Mouse (Mus musculus) v-Abl transformed pro-B cells (cell line): ENCODE results near the gene Ide.

ENCODE experiments used
- in situ Hi-C, 2 experiments: fragments of 400-800 bp; cut with MboI; formaldehyde crosslinking; loops; one replicate each; pipeline ENCODE4 v1.15.1; 2025; ENCODE audit not compliant: unreplicated experiment in 2 of 2

The Ide gene

DNA sequence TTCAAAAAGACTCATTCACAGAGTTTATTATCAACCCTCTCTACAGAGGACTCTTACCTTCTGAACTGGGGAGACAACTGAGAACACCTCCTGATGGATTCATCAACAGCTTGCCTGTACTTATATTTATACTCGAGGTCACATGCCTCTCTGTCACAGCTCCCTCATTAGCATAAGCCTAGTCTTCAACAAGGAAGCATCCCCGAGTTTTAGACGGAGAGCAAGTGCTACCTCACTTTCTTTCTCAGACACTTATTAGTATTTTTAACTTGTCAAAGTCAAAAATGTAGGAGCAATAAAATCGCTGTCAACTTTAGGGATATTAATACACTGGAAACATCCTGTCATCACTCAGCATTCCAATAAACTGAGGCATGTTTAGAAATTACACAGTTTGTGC is at the start of gene Ide:
Gene Ide (minus strand): TSS at position 101 of the 400 bp plus-strand sequence.
- in situ Hi-C loops: no loop called here

DNA sequence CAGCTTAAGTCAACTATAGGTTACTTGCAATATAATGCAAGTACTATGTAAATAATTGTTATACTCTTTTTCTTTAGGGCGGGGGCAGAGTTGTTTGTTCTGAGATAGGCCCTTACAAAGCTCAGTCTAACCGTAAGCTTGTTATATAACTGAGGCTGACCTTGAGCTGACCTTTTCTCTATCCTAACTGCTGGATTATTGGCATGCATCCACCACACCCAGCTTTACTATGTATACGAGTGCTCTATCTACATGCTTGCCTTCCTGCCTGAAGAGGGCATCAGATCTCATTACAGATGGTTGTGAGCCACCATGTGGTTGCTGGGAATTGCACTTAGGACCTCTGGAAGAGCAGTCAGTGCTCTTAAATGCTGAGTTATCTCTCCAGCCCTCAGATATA is 48.5 kb upstream of the Ide start:
- in situ Hi-C loops: no loop called here

DNA sequence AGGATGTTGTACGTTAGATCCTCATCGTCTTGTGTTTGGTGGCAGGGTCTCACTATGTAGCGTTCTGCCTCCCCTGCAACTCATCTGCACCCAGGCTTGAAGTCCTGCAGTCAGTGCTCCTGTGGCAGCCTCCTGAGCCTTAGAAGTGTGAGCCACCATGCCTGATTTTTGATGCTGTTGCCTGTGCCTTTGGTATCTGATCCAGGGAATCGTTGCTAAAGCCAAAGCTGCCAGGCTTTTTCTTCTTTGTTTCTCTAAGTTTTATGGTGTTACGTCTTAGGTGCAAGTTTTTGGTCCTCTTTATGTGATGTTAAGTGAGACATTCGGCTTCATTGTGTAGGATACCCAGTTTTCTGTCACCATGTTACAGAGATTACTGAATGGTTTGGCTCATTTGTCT is 41.2 kb upstream of the Ide start:
- in situ Hi-C loops: no loop called here

DNA sequence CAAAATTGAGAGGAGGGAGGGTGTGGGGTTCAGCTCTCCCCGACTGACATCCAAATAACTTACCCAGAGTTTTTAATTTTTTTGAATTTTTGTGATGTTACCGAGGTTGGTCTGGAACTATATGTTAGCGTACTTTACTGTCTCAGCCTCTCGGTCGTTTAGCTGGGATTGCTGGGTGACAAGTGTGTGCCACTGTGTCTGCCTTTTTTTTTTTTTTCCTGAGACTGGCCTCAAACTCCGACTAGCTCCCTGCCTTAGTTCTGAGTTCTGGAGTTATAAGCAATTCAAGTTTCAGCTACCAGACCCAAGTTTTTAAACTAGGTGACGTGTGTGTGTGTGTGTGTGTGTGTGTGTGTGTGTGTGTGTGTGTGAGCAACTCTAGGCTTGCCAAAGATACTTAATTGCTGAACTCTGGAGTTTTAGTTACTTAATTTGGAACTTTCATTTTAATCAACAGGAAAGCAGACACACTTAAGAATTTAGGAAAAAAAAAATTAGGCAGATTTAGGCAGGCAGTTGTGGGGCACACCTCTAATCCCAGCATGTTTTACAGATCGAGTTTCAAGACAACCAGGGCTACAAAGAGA is 39.8 kb upstream of the Ide start:
- in situ Hi-C loops: no loop called here

DNA sequence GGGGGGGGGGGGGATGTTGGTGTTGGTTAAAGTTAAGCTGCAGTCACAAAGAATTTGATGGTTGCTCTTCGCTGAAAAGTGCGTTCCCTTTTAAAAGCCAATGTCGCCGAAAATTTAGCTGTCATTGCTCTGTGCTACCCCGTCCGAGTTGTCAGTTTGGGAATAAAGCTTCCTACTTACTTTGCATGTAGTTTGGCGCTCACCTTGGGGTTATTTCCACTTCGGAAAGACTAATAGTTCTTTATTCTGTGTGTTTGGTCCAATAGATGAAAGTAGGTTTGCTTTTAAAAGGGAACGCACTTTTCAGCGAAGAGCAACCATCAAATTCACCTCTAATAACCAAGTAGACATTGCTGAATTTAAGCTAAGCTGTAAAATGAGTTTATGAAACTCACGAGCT is 39.2 kb upstream of the Ide start:
- in situ Hi-C loops: no loop called here

DNA sequence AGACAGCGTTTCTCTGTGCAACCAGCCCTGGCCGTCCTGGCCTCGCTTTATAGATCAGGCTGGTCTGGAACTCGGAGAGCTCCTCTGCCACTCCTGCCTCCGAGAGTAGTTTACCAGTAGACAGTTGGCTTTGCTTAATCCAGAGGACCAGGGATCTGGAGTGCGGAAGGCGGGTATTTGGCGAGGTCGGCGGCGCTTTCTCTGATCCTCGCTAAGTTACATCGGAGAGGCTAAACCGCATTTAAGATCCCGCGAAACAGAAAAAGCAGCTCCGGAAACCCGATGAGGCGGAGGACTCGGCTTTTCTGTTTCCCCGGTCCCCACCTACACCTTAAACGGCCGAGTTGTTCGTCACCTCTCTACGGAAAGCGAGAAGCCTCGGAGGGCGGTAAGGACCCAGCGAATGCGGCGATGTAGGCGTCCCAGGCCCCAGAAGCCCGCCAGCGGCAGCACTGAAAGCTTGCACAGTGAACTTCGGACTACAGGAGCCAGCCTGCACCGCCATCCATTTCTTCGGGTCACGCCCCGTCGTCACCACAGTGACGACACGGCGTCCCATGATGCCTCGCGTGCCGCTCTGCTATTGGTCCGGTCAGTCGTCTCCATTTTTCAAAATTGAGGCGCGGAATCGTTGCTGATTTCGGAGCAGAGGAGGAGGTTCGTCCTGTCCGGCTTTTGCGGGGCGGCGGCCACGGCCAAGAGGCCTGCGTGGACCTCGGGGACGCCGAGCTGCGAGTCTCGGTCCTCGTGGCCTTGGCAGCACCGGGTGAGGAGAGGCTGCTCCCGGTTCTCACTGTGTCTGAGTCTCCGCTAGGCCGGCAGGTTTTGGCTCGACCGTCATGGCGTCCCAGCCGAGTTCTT is 38.3 kb upstream of the Ide start, which contains the start of gene Kif11:
Gene Kif11 (plus strand): TSS at position 649 of the 861 bp plus-strand sequence.
- in situ Hi-C loops: no loop called here

DNA sequence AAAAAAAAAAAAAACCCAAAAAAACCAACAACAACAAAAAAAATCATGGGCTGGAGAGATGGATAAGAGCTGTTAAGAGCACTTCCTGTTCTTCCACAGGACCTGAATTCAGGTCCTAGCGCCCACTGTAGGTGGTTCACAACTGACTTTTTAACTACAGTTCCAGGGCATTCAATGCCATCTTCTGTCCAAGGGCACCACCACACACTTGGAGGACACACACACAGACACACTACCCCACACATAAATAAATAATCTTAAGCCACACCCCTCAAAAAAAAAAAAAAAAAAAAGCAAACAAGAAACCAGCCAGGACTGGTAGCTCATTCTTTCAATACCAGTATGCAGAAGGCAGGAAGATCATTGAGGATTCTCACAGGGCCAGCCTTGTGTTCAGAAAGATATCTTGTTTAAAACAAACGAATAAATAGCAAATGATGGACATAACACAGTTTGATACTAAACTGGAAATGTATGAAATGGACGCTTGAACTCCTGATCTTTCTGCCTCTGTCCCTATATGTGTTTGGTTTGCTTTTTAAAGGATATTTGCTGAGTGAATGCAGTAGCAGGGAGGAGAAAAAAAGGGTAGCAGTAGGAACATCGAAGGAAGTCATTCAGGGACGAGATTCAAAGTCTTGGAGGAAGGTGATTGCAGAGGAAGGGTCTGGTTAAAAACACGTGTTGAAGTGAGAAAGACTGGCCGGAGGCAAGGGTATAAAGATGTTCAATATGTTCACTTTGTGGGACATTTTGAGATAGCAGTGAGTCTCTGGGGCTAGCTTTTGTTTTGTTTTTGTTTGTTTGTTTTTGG is 37.5 kb upstream of the Ide start:
- in situ Hi-C loops: no loop called here

DNA sequence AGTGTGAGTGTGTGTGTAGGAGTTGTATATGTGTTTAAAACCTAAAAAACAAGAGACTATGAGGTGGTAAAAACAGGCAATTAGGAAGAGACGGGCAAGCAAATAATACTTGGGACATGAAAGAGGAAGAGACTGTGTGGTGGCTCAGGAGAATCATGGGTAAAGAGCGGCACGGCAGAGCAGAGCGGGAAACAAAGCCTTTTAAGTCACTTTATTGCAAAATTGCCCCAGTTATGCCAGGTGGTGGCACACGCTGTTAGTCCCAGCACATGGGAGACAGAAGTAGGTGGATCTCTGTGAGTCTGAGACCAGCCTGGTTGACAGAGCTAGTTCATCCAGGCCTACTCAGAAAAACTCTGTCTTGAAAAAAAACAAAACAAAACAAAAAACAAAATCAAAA is 32.7 kb upstream of the Ide start:
- in situ Hi-C loops: no loop called here

DNA sequence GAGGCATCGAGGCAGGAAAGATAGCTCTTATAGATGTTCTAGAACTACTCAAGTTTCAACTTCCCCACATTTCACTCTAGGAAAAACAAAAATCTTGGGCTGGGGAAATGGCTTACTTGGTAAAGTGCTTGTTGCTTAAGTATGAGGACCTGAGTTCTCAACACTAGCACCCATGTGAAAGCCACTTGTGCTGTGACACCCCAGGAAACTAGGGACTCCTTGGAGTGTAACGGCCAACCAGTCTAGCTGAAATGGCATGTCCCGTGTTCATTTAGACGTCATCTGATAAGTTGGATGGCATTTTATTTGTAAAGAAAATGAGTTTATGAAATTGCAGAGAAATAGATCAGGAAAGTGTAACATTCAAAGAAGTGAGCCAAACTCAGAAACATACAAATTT is 32.3 kb upstream of the Ide start:
- in situ Hi-C loops: no loop called here

DNA sequence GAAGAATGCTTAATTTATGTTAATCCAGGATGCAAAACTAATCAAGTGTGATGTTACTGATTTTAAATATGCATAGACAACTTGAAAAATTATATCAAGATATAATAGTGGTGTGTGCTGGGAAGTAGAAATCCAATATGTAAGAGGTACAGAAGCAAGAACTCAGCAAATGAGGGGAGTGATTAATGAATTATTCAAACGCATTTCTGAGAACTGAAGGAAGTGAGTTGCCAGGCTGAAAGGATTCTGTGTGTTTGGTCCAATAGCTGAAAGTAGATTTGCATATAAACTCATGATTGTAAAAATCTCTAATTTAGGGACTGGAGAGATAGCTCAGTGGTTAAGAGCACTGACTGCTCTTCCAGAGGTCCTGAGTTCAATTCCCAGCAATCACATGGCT is 31.3 kb upstream of the Ide start:
- in situ Hi-C loops: no loop called here

DNA sequence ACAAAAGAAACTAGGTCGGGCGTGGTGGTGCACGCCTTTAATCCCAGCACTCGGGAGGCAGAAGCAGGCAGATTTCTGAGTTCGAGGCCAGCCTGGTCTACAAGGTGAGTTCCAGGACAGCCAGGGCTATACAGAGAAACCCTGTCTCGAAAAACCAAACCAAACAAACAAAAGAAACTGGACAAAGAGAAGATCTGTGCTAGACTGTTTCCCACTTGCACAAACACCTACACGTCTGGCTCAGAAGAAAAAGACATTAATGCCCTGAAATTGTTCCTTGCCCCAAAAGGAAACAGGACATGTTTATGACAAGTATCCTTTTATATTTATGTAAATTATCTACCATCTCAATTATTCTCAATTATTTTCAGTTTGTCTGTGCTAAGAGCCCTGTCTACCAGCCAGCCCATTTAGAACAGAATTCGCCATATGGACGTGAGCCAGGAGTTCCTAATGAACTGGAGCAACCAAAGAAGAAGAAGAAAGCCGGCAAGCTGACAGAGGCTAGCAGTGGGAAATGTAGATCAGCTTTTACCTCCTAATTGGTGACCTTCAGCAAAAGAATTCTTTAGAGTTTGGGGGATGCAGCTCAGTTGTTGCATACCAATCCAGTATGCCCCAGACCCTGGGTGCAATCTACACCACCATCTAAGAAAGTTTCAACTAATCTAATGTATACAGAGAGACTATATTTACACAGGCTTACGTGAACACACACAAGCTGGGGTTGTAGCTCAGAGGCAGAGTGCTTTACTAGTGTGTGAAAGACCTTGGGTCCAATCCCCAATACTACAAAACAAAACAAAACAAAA is 25.7 kb upstream of the Ide start:
- in situ Hi-C loops: no loop called here

DNA sequence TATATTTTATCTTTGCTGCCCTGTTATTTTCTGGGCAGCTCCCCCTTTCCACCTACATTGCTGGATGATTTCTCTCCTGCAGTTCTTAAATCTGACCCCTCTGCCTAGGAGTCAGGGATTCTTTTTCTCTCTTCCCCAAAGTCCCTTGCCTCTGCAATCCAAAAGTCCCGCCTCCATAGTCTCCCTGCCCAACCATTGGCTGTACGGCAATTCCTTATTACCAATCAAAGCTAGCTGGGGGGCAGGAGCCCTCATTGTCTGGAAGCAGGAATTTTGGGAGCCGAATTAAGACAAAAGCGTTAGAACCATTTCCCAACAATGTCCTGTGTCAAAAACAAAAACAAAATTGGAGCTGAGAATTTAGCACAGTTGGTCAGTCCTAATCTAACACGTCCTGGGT is 24.9 kb upstream of the Ide start:
- in situ Hi-C loops: no loop called here

DNA sequence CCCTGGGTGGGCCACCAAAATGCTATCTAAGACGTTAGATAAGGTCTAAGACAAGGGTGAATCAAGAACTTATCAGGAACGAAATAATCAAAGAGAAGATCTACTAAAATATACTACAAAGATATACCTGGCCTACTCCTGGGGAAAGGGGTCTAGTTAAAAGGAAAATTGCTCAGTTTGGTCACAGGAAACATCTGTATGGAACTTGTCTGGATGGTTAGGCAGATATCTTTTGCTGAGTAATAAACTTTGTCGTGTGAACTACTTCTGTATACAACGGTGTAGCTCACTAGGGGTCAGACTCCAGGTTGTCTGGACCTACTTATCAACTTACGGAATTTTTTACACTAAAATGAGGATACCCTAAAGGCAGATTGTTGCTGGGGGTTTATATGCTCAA is 22.4 kb upstream of the Ide start:
- in situ Hi-C loops: no loop called here

DNA sequence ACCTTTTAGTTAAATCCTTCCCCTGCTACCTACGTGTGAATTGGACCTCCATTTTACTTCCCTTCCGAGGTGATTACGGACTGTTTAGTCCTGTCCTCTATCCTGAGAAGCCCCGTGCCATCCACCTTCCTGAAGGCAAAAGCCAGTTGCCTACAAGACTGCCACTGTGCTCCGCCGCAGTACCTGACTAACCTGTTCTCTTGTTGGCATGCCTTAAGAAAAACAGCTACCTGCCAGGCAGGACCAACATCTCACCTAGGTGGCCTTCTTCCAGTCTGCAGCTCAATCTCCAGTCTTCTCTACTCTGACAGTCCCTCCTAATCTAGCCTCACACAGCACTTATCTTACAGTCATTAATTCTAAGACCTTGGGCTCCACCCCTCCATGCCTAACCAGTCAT is 15.7 kb upstream of the Ide start:
- in situ Hi-C loops: no loop called here

DNA sequence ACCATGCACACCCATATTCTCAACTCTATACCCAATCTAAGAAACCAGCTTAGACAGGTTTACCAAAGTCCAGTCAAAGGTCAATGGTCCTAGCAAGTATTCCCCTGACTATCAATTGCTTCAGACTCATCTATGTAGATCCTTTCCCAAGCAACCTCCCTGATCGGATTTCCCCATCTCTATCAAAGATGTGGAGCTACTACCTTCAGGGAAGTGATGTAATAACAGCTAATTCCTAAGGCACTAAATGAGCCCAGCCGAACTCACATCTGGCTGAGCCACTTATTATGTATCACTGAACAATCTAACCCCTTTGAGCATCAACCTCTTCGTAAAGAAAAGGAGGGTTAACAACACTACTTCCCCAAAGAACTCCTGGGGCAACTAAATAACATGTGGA is 15.1 kb upstream of the Ide start:
- in situ Hi-C loops: no loop called here

DNA sequence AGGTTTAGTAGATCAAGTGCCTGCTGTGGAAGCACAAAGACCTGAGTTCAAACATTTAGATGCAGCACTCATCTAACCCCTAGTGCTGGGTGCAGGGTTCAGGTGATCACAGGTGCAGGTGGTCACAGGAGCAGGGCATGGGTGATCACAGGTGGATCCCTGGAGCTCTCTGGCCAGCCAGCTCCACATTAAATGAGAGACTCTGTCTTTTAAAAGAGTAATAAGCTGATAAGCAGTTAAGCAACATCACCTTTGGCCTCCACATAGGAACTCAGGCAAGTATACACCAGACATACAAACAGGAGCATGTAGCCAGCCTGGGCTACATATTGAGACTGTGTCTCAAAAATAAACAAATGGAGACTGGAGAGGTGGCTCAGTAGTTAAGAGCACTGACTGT is 11.3 kb upstream of the Ide start:
- in situ Hi-C loops: no loop called here

DNA sequence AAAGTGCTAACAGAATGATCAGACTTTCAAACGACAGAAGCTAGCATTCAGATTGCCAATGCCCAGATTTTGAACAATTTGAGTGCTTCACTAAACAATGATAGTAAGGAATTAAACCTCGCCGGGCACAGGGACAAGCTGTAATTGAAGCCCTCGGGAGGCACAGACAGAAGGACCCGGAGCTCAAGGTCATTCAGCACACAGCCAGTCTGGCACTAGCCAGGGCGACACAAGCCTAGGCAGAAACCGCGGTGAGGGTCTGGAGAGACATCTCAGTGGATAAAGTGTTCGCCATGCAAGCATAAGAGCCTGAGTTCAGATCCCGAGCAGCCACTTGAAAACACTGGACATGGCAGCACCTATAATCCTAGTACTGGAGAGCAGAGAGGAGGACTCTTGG is 10.7 kb upstream of the Ide start:
- in situ Hi-C loops: no loop called here

DNA sequence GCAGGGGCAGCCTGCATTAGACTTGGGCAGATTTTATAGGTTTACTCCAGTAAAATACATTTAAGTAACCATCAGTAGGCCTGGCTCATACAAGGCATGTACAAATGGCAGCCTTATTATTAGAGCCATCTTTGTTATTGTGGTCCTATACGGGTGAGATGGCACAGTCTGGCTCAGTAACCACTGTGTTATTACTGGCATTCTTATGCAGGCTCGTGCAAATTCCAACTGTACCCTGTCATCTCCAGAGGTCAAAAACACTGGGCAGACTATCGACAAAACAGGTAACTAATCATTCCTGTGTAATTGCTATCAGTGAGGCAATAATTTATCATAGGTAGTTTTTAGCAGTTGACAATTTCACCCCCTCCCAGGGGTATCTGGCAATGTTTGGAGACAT is 8.6 kb upstream of the Ide start:
- in situ Hi-C loops: no loop called here

DNA sequence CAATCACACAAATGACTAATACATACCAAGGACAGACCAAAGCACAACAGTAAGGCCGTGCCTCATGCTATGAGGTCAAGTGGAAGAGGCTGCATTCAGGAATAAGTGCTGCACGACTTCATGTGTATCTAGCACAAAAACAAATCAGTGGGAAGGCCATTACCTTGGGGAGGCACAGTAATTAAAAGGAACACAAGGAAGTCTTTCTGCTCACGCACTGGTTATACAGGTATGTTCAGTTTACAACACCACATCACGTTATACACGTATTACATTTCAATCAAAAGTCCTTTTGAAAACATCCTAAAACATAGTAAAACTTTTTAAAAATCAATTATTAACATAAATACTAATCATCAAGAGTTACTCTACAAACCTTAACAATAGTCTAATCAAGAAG is 6.2 kb upstream of the Ide start:
- in situ Hi-C loops: no loop called here

DNA sequence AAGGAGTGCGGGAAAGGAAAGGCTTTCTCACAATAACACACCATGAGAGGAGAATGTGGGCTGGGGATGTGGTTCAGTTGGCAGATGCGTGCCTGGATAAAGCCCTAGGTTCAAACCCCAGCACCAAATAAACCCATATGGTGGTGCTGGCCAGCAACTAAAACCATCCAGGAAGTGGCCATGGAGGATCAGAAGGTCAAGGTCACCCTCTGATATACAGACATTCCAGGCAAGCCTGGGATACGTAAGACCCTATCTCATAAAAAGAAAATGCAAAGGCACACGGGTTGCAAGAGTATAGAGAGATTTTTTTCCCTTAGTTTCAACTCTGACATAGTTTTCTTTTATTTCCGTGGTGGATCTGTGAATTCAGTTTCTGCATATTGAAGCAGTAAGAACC is 3.3 kb upstream of the Ide start:
- in situ Hi-C loops: no loop called here

DNA sequence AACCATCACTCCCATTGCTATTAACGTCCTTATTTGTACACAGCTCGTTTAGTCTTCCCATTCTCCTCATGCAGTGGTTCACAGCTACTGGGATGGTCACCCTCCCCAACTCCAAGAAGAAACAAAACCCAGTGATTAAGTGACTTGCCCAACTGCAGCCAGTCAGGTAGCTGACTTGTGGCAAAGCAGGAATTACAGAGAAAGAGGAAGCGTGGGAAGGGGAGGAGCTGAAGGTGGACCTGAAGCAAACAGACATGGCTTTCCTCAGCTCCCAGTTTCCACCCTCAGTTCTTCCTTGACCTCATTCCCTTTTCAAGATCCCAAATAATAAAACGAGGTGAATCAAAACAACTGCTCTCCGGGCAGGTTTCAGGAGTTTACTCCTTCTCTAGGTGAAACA is 2.8 kb upstream of the Ide start:
- in situ Hi-C loops: no loop called here
